Mouse (Mus musculus) neural tube, embryonic 13.5 days (tissue): ENCODE results near the gene Creb5. TPM values are rescaled to one million over a fixed set of nuclear protein-coding genes. Genes with fewer than 3 reads are reported as not detected.
A peak's percentile ranks its signal among the peaks of the same experiment; 100 is the strongest.

Experiments
- ATAC-seq: fragments of 200-750 bp; cut with Nextera tagmentation; 2 replicates; pipeline ENCODE4 v1.8.0; 2017; ENCODE audit warnings: low read depth, mild to moderate bottlenecking, moderate TSS enrichment, moderate library complexity
- H3K27ac ChIP-seq: fragments of 300-500 bp; sonication (generic); replicated peaks from 2 replicates; pipeline ENCODE4 v1.5.1; 2015; ENCODE audit warnings: moderate library complexity, mild to moderate bottlenecking, inconsistent platforms
- H3K27me3 ChIP-seq: fragments of 300-500 bp; sonication (generic); 2 replicates; pipeline ENCODE4 v1.6.1; 2015; ENCODE audit warnings: mild to moderate bottlenecking, inconsistent platforms
- H3K36me3 ChIP-seq: fragments of 300-500 bp; sonication (generic); 2 replicates; pipeline ENCODE4 v1.6.1; 2015; ENCODE audit warnings: mild to moderate bottlenecking, inconsistent platforms
- H3K4me1 ChIP-seq: fragments of 300-500 bp; sonication (generic); replicated peaks from 2 replicates; pipeline ENCODE4 v1.6.1; 2015; ENCODE audit warnings: inconsistent platforms
- H3K4me2 ChIP-seq: fragments of 300-500 bp; sonication (generic); 2 replicates; pipeline ENCODE4 v1.6.1; 2015; ENCODE audit warnings: inconsistent platforms, mild to moderate bottlenecking, moderate library complexity
- H3K4me3 ChIP-seq: fragments of 300-500 bp; sonication (generic); 2 replicates; pipeline ENCODE4 v1.5.1; 2015; ENCODE audit warnings: mild to moderate bottlenecking, inconsistent platforms
- H3K9ac ChIP-seq: fragments of 300-500 bp; sonication (generic); 2 replicates; pipeline ENCODE4 v1.6.1; 2015; ENCODE audit warnings: moderate library complexity, mild to moderate bottlenecking, inconsistent platforms
- H3K9me3 ChIP-seq: fragments of 300-500 bp; sonication (generic); 2 replicates; pipeline ENCODE4 v1.6.1; 2016; ENCODE audit warnings: inconsistent platforms
- WGBS: fragments of 180-500 bp; shearing (Covaris S2); methylation state at CpG from one replicate; pipeline ENCODE4 v1.1.7; 2015; 5-methylcytosine and 5-hydroxymethylcytosine counted together
- polyA plus RNA-seq: library from polyadenylated mRNA; unstranded; fragments of >200 nt; fragmentation: Nextera tagmentation; extraction: Ambion mirVana; gene quantifications from 2 replicates; pipeline ENCODE4 v1.2.1, GENCODE M21; 2015

Gene Creb5
- polyA plus RNA-seq, 1 experiment from 2014 or later: 11.9 TPM

DNA sequence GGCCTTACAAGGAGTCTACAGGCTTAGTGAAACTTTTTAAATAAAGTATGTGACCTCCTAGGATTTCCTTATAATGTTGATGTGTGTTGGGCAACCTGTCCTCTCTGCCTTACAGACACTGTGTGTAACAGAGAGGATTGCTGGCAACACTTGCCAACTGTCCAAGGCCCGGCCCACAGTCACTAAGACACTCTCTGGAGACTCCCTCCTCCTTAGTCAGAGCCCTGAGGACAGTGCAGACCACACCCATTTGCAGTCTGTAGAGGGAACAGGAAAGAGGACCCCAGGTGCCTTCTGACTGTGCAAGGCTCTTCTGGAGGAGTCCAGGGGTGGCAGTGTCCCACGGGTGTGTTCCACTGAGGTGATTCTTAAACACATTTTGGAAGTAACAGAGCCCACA lies 397.3 kb downstream of the Creb5 start:
- Histone ChIP-seq H3K9ac (no peak overlapping the region), H3K27me3 (no peaks in the 10 kb centered on the region), H3K4me2 (no peak overlapping the region), H3K9me3 (no peaks in the 10 kb centered on the region), H3K4me3 (no peak overlapping the region), H3K4me1 (no peaks in the 10 kb centered on the region), H3K27ac (no peak overlapping the region), H3K36me3 (no peaks in the 10 kb centered on the region)
- 67% methylated on average over 2 of the region's 2 CpGs for WGBS
- ATAC-seq: no peak

DNA sequence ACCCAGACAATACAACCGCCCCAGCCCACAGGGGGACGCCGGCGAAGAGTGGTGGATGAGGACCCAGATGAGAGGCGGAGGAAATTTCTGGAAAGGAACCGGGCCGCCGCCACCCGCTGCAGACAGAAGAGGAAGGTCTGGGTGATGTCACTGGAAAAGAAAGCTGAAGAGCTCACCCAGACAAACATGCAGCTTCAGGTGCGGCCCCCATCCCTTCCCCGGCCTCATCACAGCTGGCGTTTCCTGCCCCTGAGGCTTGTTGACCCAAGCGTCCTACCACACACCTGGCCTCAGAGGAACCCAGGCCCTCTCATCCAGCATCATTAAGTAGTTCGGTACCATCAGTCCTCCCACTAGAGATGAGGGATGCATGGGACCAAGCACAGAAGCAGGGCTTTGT lies 398.3 kb downstream of the Creb5 start:
- Histone ChIP-seq H3K9ac (no peak overlapping the region), H3K4me1 (no peaks in the 10 kb centered on the region), H3K9me3 (no peaks in the 10 kb centered on the region), H3K27ac (no peak overlapping the region), H3K36me3 (no peaks in the 10 kb centered on the region), H3K27me3 (no peaks in the 10 kb centered on the region), H3K4me2 (no peak overlapping the region), H3K4me3 (no peak overlapping the region)
- WGBS: 86% methylated on average over 14 of the region's 14 CpGs
- no peak for ATAC-seq

DNA sequence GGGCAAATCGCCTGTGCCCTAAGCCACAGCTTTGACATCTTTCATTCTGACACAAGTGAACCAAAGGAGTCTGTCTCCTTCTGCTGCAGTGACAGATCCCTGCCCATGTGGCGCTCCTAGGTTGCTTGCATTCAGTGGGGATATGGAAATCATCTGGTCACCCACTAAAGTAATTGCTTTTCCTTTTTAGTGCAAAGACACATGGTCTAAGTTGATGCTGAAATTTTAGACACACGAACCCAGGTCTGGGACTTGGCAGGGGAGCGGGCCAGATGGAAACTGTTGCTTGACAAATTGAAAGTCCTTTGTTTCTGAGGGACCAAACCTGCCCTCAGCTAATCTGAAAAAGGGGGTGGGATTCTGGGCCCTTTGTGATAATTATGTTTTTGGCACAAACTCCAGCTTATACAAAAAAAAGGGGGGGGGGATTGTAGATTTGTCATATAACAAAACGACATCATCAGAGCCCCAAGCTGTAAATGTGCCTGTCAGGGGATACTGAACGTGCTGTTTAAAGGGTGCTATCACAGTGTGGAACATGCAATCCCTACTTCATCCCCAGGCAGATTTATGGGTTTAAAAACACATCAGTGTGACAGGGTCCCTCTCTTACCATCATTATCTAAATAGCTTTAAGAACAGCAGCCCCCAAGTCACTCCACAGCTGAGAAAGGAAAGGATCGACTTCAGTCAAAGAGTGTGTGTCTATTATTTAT lies 401.9 kb downstream of the Creb5 start:
- H3K36me3 ChIP-seq: no peaks in the 10 kb centered on the region
- no peak overlapping the region for H3K4me3 ChIP-seq
- H3K9me3 ChIP-seq: no peaks in the 10 kb centered on the region
- WGBS: 56% methylated on average over 7 of the region's 7 CpGs
- H3K9ac ChIP-seq: no peak overlapping the region
- no peak overlapping the region for H3K27ac ChIP-seq
- no peak overlapping the region for H3K4me2 ChIP-seq
- no peak for ATAC-seq
- no peaks in the 10 kb centered on the region for H3K27me3 ChIP-seq
- H3K4me1 ChIP-seq: no peaks in the 10 kb centered on the region

DNA sequence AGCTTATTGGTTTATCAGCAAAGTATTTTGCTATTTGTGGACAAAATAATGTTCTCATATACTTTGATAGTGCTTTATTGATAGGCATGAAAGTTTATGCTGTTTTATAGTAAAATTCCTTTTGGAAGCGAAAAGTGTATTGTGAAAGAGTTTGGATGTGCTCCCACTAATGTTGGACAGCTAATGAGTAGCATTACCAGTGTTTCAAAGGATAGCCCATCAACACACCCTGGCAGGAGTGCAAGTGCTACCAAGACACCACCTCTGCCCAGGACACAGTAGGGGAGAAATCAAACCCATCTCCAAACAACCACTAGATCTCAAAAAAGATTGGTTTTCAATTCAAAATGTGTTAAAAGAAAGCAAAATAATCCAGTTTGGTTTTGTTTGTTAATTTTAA lies 403.9 kb downstream of the Creb5 start:
- WGBS: 97% methylated on average over 1 of the region's 1 CpGs

DNA sequence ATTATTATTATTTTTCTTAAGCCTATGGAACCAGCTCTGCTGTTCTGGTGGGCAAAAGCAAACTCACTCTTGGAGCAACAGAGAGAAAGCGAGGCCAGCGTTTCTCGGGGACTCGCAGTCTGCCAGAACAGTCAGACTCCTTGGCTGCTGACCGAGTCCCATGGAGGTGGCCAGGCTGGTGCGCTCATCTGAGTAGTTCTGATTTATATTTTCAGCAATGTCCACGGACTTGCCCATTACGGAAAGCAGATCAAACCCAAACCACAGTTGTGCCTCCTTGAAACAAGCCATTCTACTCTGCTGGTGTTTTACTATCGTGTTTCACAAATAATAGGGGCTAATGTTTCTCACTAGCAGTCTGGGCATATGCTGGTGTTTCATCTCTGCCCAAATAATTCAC lies 408.1 kb downstream of the Creb5 start:
- Histone ChIP-seq H3K27ac (0 out of 2 replicates have a peak overlapping the region, but pooled peaks have one; percentile 7), H3K27me3 (no peaks in the 10 kb centered on the region), H3K36me3 (no peaks in the 10 kb centered on the region), H3K9me3 (no peaks in the 10 kb centered on the region), H3K4me1 (peaks cover 31% of the 10 kb centered on the region), H3K9ac (no peak overlapping the region), H3K4me3 (no peak overlapping the region), H3K4me2 (no peak overlapping the region)
- no peak for ATAC-seq
- 65% methylated on average over 9 of the region's 9 CpGs for WGBS

More for the DNA sequence above, 403.9 kb downstream of the Creb5 start:
- Histone ChIP-seq H3K36me3 (no peaks in the 10 kb centered on the region), H3K4me2 (no peak overlapping the region), H3K9me3 (no peaks in the 10 kb centered on the region), H3K27me3 (no peaks in the 10 kb centered on the region), H3K9ac (no peak overlapping the region), H3K27ac (no peak overlapping the region), H3K4me1 (peaks cover 5% of the 10 kb centered on the region), H3K4me3 (no peak overlapping the region)
- ATAC-seq: no peak

DNA sequence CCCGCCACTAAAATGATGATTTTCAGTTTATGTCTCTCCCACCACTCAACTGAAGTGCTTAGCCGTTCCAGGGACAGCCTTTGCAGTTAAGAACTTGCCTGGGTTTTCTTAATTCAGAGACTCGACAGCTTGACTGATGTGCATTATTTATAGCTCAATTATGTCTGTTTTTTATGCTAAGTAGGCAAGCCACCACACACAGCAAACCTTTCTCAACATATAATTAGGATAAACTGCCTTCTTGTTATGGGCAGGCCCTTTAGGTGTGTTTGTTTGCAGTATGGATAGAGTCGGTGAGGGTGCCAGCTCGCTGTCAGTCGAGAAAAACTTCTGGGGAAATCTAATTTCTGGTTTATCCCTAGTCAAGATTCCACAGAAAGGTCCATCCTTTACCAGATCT lies 409.4 kb downstream of the Creb5 start:
- ATAC-seq: no peak

DNA sequence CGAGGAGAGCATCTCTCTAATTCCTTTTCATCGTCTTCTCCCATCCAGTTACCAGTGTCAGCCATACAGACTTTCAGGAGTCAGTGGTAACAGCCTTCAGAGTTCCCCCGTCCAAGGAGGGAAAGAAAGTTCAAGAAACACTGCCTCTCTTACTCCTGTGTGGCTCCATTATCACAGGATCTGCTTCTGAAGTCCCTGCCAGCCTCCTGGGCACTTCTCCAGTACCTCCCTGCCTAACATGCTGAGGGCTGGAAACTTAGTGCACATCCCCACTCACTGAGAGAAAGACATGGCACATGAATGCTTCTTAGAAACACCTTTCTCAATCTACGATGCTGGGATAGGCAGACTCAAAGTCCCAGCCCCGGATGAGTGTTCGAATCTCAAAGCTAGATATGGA lies 409.9 kb downstream of the Creb5 start:
- Histone ChIP-seq H3K36me3 (no peaks in the 10 kb centered on the region), H3K9me3 (no peaks in the 10 kb centered on the region), H3K9ac (no peak overlapping the region), H3K4me1 (peaks cover 31% of the 10 kb centered on the region), H3K4me2 (no peak overlapping the region), H3K27me3 (no peaks in the 10 kb centered on the region), H3K27ac (no peak overlapping the region), H3K4me3 (no peak overlapping the region)
- 76% methylated on average over 6 of the region's 6 CpGs for WGBS
- ATAC-seq: no peak

More for the DNA sequence above, 409.4 kb downstream of the Creb5 start:
- WGBS: 28% methylated on average over 6 of the region's 6 CpGs
- H3K4me1 ChIP-seq: peaks cover 31% of the 10 kb centered on the region
- H3K27me3 ChIP-seq: no peaks in the 10 kb centered on the region
- no peak overlapping the region for H3K4me2 ChIP-seq
- no peak overlapping the region for H3K27ac ChIP-seq
- no peaks in the 10 kb centered on the region for H3K36me3 ChIP-seq
- H3K4me3 ChIP-seq: no peak overlapping the region
- no peaks in the 10 kb centered on the region for H3K9me3 ChIP-seq
- H3K9ac ChIP-seq: no peak overlapping the region

DNA sequence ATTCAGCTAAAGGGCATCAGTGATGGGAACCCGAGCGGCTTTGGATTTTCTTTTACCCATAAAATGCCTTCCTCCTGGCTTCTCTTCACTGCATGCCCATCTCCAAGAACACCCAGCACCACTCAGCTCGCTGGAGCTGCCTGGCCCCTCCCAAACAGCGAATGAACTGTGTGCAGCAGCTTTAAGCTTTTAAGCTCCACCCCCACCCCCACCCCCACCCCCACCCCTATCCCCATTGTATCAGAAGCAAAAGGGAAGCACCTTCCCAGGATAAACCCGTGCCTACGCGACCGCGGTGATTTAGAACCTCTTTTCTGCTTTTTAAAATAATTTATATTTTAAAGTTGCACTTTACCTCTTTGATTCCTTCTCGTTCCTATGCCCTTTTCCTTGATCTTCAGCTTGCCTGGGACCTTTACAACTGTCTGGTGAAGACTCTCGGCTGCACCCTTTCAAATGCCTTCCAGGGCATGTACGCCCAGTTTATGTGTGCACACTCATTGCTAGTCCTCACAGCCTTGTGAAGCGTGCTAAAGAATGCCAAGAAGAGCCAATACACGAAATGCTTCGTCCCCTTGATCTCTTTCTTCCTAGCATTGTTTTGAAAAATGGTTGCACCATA lies 411.2 kb downstream of the Creb5 start:
- Histone ChIP-seq H3K27me3 (no peaks in the 10 kb centered on the region), H3K9me3 (no peaks in the 10 kb centered on the region), H3K36me3 (no peaks in the 10 kb centered on the region), H3K4me3 (peak overlapping the region; percentile 3; the same call in 1 of the 2 replicates), H3K4me2 (peak overlapping the region; percentile 43), H3K4me1 (peaks cover 31% of the 10 kb centered on the region), H3K27ac (no peak overlapping the region), H3K9ac (0 out of 2 replicates have a peak overlapping the region, but pooled peaks have one; percentile 12)
- ATAC-seq: peak; percentile 72
- WGBS: 6% methylated on average over 15 of the region's 15 CpGs

DNA sequence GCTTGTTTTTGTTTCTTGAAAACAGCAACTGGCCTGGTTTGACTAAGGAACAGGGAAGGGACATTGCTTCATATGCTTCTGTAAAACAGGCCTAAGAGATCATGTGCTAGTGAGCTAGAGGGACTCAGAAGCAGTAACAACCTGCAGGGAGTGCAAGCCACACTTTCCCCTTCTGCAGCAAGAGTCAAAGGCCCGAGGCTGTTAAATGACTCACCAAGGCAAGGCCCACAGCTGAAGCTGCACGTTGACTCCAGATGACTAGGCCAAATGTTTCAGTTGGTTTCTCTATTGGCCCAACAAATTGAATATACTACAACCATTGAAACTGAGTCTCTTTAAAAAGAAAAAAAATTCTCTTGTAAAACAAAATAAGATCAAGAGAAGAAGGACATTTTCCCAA lies 417.4 kb downstream of the Creb5 start:
- peaks cover 7% of the 10 kb centered on the region; the same call in 1 of the 2 replicates for H3K4me1 ChIP-seq
- WGBS: 36% methylated on average over 2 of the region's 2 CpGs
- no peak overlapping the region for H3K4me3 ChIP-seq
- no peak overlapping the region for H3K9ac ChIP-seq
- no peak overlapping the region for H3K4me2 ChIP-seq
- no peaks in the 10 kb centered on the region for H3K9me3 ChIP-seq
- no peak for ATAC-seq
- H3K27me3 ChIP-seq: no peaks in the 10 kb centered on the region
- H3K36me3 ChIP-seq: no peaks in the 10 kb centered on the region
- H3K27ac ChIP-seq: no peak overlapping the region

DNA sequence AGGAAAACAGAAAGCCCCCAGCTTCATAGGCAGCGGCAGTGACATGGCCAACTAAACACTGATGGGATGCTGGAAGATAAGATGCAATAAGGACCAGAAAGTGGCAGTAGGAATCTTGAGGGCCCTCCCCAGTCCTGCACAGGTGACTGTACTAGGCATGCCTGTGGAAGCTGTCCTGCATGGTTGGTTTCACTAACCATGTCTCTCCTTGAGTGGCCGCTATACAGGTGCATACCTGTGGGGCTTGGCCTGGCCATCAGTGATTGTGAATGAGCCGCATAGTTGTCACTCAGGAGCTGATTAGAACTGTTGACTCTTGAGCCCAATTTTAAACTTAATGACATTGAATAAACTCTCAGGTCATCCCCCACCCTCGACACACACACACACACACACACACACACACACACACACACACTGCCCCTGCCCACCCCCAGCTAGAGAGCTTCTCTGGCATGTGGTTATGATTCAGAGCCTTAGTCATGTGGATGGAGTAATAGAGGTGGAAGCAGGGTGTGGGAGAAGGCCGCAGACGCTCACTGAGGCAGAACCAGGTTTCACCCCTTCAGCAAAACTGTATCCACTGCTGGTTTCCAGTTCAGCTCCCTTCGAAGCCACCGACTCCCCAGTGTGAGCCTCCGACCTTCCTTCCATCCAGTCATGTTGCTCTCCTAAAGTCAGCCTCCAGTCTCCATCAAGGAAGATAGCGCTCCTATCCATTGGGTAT lies 419.7 kb downstream of the Creb5 start:
- no peaks in the 10 kb centered on the region for H3K36me3 ChIP-seq
- no peak overlapping the region for H3K27ac ChIP-seq
- no peaks in the 10 kb centered on the region for H3K9me3 ChIP-seq
- H3K4me2 ChIP-seq: no peak overlapping the region
- 93% methylated on average over 10 of the region's 10 CpGs for WGBS
- ATAC-seq: peak; percentile 36; the same call in 1 of the 2 replicates
- no peak overlapping the region for H3K9ac ChIP-seq
- no peak overlapping the region for H3K4me3 ChIP-seq
- peaks cover 7% of the 10 kb centered on the region; the same call in 1 of the 2 replicates for H3K4me1 ChIP-seq
- H3K27me3 ChIP-seq: no peaks in the 10 kb centered on the region

DNA sequence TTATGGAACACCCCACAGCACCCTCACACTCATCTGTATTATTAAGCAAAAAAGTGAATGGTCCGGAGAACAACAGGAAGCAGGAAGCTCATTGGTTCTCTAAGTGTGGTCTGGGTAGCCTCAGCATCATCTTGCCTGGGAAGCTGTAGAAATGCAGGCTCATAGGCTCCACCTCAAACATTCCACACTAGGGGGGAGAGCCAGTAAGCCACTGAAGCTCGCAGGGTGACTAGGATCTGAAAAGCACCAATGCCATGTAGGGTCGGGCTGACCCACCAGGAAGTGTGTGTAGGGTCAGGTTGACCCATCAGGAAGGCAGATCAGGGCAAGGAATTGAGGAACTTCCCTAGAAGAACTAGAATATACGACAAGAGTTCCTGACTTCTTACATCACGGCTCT lies 420.7 kb downstream of the Creb5 start:
- H3K27ac ChIP-seq: no peak overlapping the region
- H3K9ac ChIP-seq: no peak overlapping the region
- H3K36me3 ChIP-seq: no peaks in the 10 kb centered on the region
- H3K9me3 ChIP-seq: no peaks in the 10 kb centered on the region
- no peak overlapping the region for H3K4me2 ChIP-seq
- H3K4me3 ChIP-seq: no peak overlapping the region
- H3K4me1 ChIP-seq: peaks cover 8% of the 10 kb centered on the region; the same call in 1 of the 2 replicates
- no peaks in the 10 kb centered on the region for H3K27me3 ChIP-seq
- no peak for ATAC-seq
- WGBS: 75% methylated on average over 5 of the region's 5 CpGs

DNA sequence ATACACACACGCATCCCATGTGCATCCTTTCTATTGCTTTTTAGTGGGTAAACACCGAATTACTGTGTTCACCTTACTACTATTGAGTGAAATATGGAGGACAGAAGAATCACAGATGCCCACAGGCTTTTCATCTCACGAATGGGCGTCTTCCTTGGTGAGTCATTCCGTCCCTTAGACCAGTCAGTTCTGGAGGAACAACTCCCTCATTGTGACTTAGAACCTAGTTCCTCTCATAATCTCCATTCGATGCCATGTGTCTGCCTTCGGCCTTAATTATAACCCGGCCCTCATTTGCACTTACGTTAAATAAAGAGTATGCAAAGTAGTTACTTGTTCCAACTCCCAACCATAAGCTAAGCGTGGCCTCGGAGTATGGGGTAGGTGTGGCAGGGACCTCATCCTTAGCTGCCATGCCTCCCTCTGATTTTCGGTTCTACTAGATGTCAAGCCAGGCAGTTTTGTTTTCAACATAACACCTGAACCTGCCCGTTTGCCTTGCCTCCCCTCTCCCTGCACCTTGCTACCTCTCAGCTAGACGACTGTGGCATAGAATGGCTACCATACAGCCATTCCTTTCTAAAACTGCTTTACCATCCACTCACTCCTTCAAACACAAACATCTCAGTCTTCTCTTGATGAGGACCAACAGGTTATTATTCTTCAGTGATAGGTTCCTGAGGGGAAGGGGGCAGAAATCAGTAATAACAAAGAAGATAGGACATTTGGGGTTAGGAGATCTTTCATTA lies 422.8 kb downstream of the Creb5 start:
- no peaks in the 10 kb centered on the region for H3K9me3 ChIP-seq
- H3K9ac ChIP-seq: no peak overlapping the region
- H3K4me3 ChIP-seq: no peak overlapping the region
- H3K4me1 ChIP-seq: peaks cover 17% of the 10 kb centered on the region
- H3K27me3 ChIP-seq: peaks cover 10% of the 10 kb centered on the region; the same call in 1 of the 2 replicates
- no peak overlapping the region for H3K27ac ChIP-seq
- no peaks in the 10 kb centered on the region for H3K36me3 ChIP-seq
- no peak for ATAC-seq
- H3K4me2 ChIP-seq: no peak overlapping the region
- 88% methylated on average over 14 of the region's 14 CpGs for WGBS
